Mouse (Mus musculus) MEL (cell line): ENCODE results near the gene Scn2b. TPM values are rescaled to one million over a fixed set of nuclear protein-coding genes. Genes with fewer than 3 reads are reported as not detected.

Source experiments
- DNase-seq: peaks from one replicate; pipeline ENCODE4 v3.0.0; 2011; ENCODE audit warnings: low read depth, low spot score
- H3K27ac ChIP-seq: 2 replicates; pipeline ENCODE4 v1.5.1; 2012; ENCODE audit warnings: low read depth, mild to moderate bottlenecking, control low read depth, low read length, moderate library complexity; ENCODE audit not compliant: control insufficient read depth
- H3K27me3 ChIP-seq, 2 experiments: fragments of 150-350 bp in 1 of 2; sonication (generic) in 1 of 2; 2 replicates each; pipeline ENCODE4 v1.6.1; 2012; ENCODE audit warnings: low read length in 2 of 2, mild to moderate bottlenecking in 2 of 2, improper control_type of control experiment in 1 of 2, moderate library complexity in 1 of 2; ENCODE audit not compliant: insufficient read depth in 2 of 2, control insufficient read depth in 1 of 2
- H3K36me3 ChIP-seq, 2 experiments: 2 replicates each; pipeline ENCODE4 v1.6.1; 2012 to 2014; ENCODE audit warnings: low read length in 2 of 2, improper control_type of control experiment in 1 of 2, inconsistent platforms in 1 of 2, mild to moderate bottlenecking in 1 of 2; ENCODE audit not compliant: insufficient read depth in 2 of 2, control insufficient read depth in 1 of 2
- H3K4me1 ChIP-seq, 2 experiments: fragments of 150-350 bp in 1 of 2; sonication (generic) in 1 of 2; 2 replicates each; pipeline ENCODE4 v1.6.1; 2012; ENCODE audit warnings: low read length in 2 of 2, improper control_type of control experiment in 1 of 2, mild to moderate bottlenecking in 1 of 2; ENCODE audit not compliant: insufficient read depth in 2 of 2, control insufficient read depth in 1 of 2
- H3K4me3 ChIP-seq, 2 experiments: fragments of 150-350 bp in 1 of 2; sonication (generic) in 1 of 2; 2 replicates each; pipeline ENCODE4 v1.5.1; 2012; ENCODE audit warnings: low read depth in 2 of 2, low read length in 2 of 2, mild to moderate bottlenecking in 2 of 2, moderate library complexity in 2 of 2, control low read depth in 1 of 2, improper control_type of control experiment in 1 of 2; ENCODE audit not compliant: control insufficient read depth in 1 of 2, insufficient read depth in 1 of 2
- H3K79me2 ChIP-seq: 2 replicates; pipeline ENCODE4 v1.6.1; 2012; ENCODE audit warnings: mild to moderate bottlenecking, low read length, moderate library complexity; ENCODE audit not compliant: control insufficient read depth, poor library complexity, insufficient read depth
- H3K9ac ChIP-seq: 2 replicates; pipeline ENCODE4 v1.6.1; 2012; ENCODE audit warnings: low read depth, mild to moderate bottlenecking, control low read depth, low read length, moderate library complexity; ENCODE audit not compliant: control insufficient read depth, poor library complexity, severe bottlenecking
- H3K9me3 ChIP-seq: fragments of 150-350 bp; sonication (generic); replicated peaks from 2 replicates; pipeline ENCODE4 v1.6.1; 2012; ENCODE audit warnings: mild to moderate bottlenecking, low read length, improper control_type of control experiment, moderate library complexity; ENCODE audit not compliant: insufficient read depth
- CHD1 ChIP-seq: IDR thresholded peaks from 2 replicates; pipeline ENCODE4 v1.6.1; 2012; ENCODE audit warnings: low read depth, mild to moderate bottlenecking, inconsistent platforms, low read length, improper control_type of control experiment
- CHD2 ChIP-seq: IDR thresholded peaks from 2 replicates; pipeline ENCODE4 v1.6.1; 2011; ENCODE audit warnings: low read length, improper control_type of control experiment
- CTCF ChIP-seq, 3 experiments: IDR thresholded peaks in 2 of 3; conservative IDR thresholded peaks in 1 of 3; 2 replicates each; pipeline ENCODE4 v1.5.1; 2011 to 2012; ENCODE audit warnings: low read length in 3 of 3, low read depth in 2 of 3, mild to moderate bottlenecking in 2 of 3, improper control_type of control experiment in 1 of 3, inconsistent platforms in 1 of 3, mixed read lengths in 1 of 3, moderate library complexity in 1 of 3; ENCODE audit not compliant: control insufficient read depth in 1 of 3, insufficient read depth in 1 of 3, poor library complexity in 1 of 3, severe bottlenecking in 1 of 3
- EP300 ChIP-seq, 2 experiments: IDR thresholded peaks; 2 replicates each; pipeline ENCODE4 v1.6.1; 2011; ENCODE audit warnings: improper control_type of control experiment in 2 of 2, low read length in 2 of 2, low read depth in 1 of 2, mild to moderate bottlenecking in 1 of 2
- ETS1 ChIP-seq: IDR thresholded peaks from 2 replicates; pipeline ENCODE4 v1.6.1; 2012; ENCODE audit warnings: low read depth, mild to moderate bottlenecking, inconsistent platforms, low read length, improper control_type of control experiment, moderate library complexity
- GABPA ChIP-seq: IDR thresholded peaks from 2 replicates; pipeline ENCODE4 v1.6.1; 2012; ENCODE audit warnings: low read depth, mild to moderate bottlenecking, inconsistent platforms, low read length, improper control_type of control experiment, moderate library complexity
- MAFK ChIP-seq: IDR thresholded peaks from 2 replicates; pipeline ENCODE4 v1.6.1; 2011; ENCODE audit warnings: low read depth, mild to moderate bottlenecking, low read length, improper control_type of control experiment, borderline replicate concordance
- MAZ ChIP-seq: IDR thresholded peaks from 2 replicates; pipeline ENCODE4 v1.6.1; 2012; ENCODE audit warnings: low read depth, mild to moderate bottlenecking, inconsistent platforms, low read length, improper control_type of control experiment
- NELFE ChIP-seq: IDR thresholded peaks from 2 replicates; pipeline ENCODE4 v1.6.1; 2011; ENCODE audit warnings: low read depth, low read length, improper control_type of control experiment
- NRF1 ChIP-seq: IDR thresholded peaks from 2 replicates; pipeline ENCODE4 v1.6.1; 2014; ENCODE audit warnings: low read depth, mild to moderate bottlenecking, inconsistent platforms, low read length, improper control_type of control experiment, moderate library complexity; ENCODE audit not compliant: poor library complexity, insufficient read depth, severe bottlenecking
- RCOR1 ChIP-seq: IDR thresholded peaks from 2 replicates; pipeline ENCODE4 v1.6.1; 2012; ENCODE audit warnings: low read depth, mild to moderate bottlenecking, inconsistent platforms, low read length, improper control_type of control experiment
- SIN3A ChIP-seq: IDR thresholded peaks from 2 replicates; pipeline ENCODE4 v1.6.1; 2012; ENCODE audit warnings: low read length, improper control_type of control experiment, inconsistent platforms
- TAL1 ChIP-seq: IDR thresholded peaks from 2 replicates; pipeline ENCODE4 v1.6.1; 2012; ENCODE audit warnings: mild to moderate bottlenecking, inconsistent platforms, low read length, moderate library complexity, mixed read lengths
- TBP ChIP-seq: IDR thresholded peaks from 2 replicates; pipeline ENCODE4 v1.8.0; 2011; ENCODE audit warnings: low read depth, low read length, improper control_type of control experiment
- TCF12 ChIP-seq: IDR thresholded peaks from 2 replicates; pipeline ENCODE4 v1.6.1; 2014; ENCODE audit warnings: low read depth, mild to moderate bottlenecking, inconsistent platforms, low read length, improper control_type of control experiment, moderate library complexity
- UBTF ChIP-seq: IDR thresholded peaks from 2 replicates; pipeline ENCODE4 v1.6.1; 2012; ENCODE audit warnings: low read depth, mild to moderate bottlenecking, inconsistent platforms, low read length, improper control_type of control experiment, moderate library complexity, borderline replicate concordance; ENCODE audit not compliant: insufficient read depth
- ZMIZ1 ChIP-seq: IDR thresholded peaks from 2 replicates; pipeline ENCODE4 v1.6.1; 2012; ENCODE audit warnings: low read depth, mild to moderate bottlenecking, inconsistent platforms, low read length, improper control_type of control experiment, moderate library complexity
- ZNF384 ChIP-seq: IDR thresholded peaks from 2 replicates; pipeline ENCODE4 v1.6.1; 2012; ENCODE audit warnings: low read depth, mild to moderate bottlenecking, inconsistent platforms, low read length, improper control_type of control experiment
- polyA plus RNA-seq, 2 experiments: library from polyadenylated mRNA; stranded (reverse) in 1 of 2; unstranded in 1 of 2; fragments of >175 nt in 1 of 2; fragments of >200 nt in 1 of 2; gene quantifications; 2 replicates each; pipeline versions ENCODE4 v1.2.1 to v1.2.4; 2012; ENCODE audit warnings: low replicate concordance in 2 of 2, low read depth in 1 of 2; ENCODE audit not compliant: insufficient read length in 2 of 2, insufficient read depth in 1 of 2, missing spikeins in 1 of 2
- total RNA-seq: library from RNA; depleted of rRNA; stranded (reverse); fragments of 300-350 nt; gene quantifications from 2 replicates; pipeline ENCODE4 v1.2.3, GENCODE M21; 2012; rRNA removed

Gene Scn2b
- total and polyA plus RNA-seq, 3 experiments: not detected

- H3K36me3 ChIP-seq: no peaks in the 10 kb centered on the region
- H3K27me3 ChIP-seq: no peaks in the 10 kb centered on the region; a peak in 3 of 4 replicates
- no peaks in the 10 kb centered on the region for H3K79me2 ChIP-seq
- no peak for DNase-seq
- no peak overlapping the region for H3K4me3 ChIP-seq
- H3K9me3 ChIP-seq: no peaks in the 10 kb centered on the region
- no peaks in the 10 kb centered on the region for H3K4me1 ChIP-seq
- no peak for TF ChIP-seq NRF1
- TF ChIP-seq CHD2: no peak
- TF ChIP-seq ZMIZ1: no peak
- TF ChIP-seq RCOR1: no peak
- no peak for TF ChIP-seq MAZ
- TF ChIP-seq MAFK: no peak
- no peak for TF ChIP-seq CTCF (IDR thresholded peaks at IDR 0.05 in 2 of 3, conservative IDR thresholded peaks at IDR 0.05 in 1 of 3; ENCODE audit: control insufficient read depth in 1 of 3, insufficient read depth in 1 of 3, low read depth in 2 of 3, low read length in 3 of 3, poor library complexity in 1 of 3, severe bottlenecking in 1 of 3)
- TF ChIP-seq NELFE: no peak
- no peak for TF ChIP-seq TBP
- no peak for TF ChIP-seq UBTF
- no peak for TF ChIP-seq CHD1
- TF ChIP-seq GABPA: no peak
- TF ChIP-seq TCF12: no peak
- no peak for TF ChIP-seq SIN3A
- TF ChIP-seq, all 39 proteins: peak for 0
- Histone ChIP-seq H3K9ac (no peak overlapping the region), H3K27ac (no peak overlapping the region)
Measured at GRCm38 (mm10) chr9:45173475-45173874, 55.9 kb downstream of the Scn2b start.

DNA sequence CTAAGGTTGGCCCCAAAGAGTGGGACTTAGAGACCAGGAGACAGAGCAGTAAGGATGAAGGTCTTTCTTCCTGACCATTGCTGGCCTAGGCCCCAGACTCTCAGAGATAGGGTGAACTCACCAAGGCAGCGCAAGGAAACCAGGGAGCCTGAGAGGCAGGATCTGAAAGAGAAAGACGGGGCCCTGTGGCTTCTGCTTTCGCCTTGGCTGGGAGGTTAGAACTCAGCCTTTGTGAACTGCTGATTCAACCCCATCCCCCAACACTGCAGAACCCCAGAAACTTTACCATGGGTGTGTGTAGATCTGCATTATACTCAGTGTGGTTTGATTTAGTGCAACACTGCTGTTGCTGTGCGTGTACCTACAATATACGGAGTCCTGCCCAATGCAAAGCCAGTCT, 61.7 kb downstream of the Scn2b start:
- no peak for DNase-seq
- no peak for TF ChIP-seq ETS1
- no peak for TF ChIP-seq ZNF384
- no peak for TF ChIP-seq NRF1
- TF ChIP-seq ZMIZ1: no peak
- no peak for TF ChIP-seq TAL1
- no peak for TF ChIP-seq RCOR1
- TF ChIP-seq EP300 (IDR thresholded peaks at IDR 0.05; ENCODE audit: low read depth in 1 of 2, low read length in 2 of 2): no peak
- Histone ChIP-seq H3K79me2 (no peaks in the 10 kb centered on the region), H3K9ac (no peak overlapping the region), H3K27ac (no peak overlapping the region), H3K9me3 (no peaks in the 10 kb centered on the region), H3K27me3 (peaks cover 0 to 8% of the 10 kb centered on the region in 2 experiments; a peak in 3 of 4 replicates), H3K4me1 (no peaks in the 10 kb centered on the region), H3K4me3 (no peak overlapping the region), H3K36me3 (no peaks in the 10 kb centered on the region)

Other genes starting within 250 kb of the Scn2b start
- 4.7 and 6.2 TPM in 2 replicates for gene Kmt2a, start 236.5 kb upstream of the Scn2b start, total RNA-seq
- gene Kmt2a, start 236.5 kb upstream of the Scn2b start, polyA plus RNA-seq: 10 to 100 TPM; 11.7 to 27.3 TPM
- gene Atp5l, start 197.0 kb upstream of the Scn2b start, total RNA-seq: 719 and 722 TPM in 2 replicates
- gene Atp5l, start 197.0 kb upstream of the Scn2b start, polyA plus RNA-seq: 100 to 1,000 TPM in 1 of 2 experiments, not detected in 1; 320 TPM
- gene Ube4a, start 152.2 kb upstream of the Scn2b start, total RNA-seq: 23.3 and 24.2 TPM in 2 replicates
- gene Ube4a, start 152.2 kb upstream of the Scn2b start, polyA plus RNA-seq: 10 to 100 TPM; 32.8 to 37.9 TPM
- gene Cd3g, start 137.4 kb upstream of the Scn2b start, total RNA-seq: 0.35 and 0.42 TPM in 2 replicates
- under 1 TPM in 1 of 2 experiments, not detected in 1; 0.47 TPM for gene Cd3g, start 137.4 kb upstream of the Scn2b start, polyA plus RNA-seq
- gene Cd3d, start 136.0 kb upstream of the Scn2b start, total RNA-seq: 0.10 TPM in 1 of 2 replicates, not detected in the other
- gene Cd3d, start 136.0 kb upstream of the Scn2b start, polyA plus RNA-seq: not detected
- gene Cd3e, start 108.2 kb upstream of the Scn2b start, total RNA-seq: not detected in 2 replicates
- gene Cd3e, start 108.2 kb upstream of the Scn2b start, polyA plus RNA-seq: not detected
- 0.08 and 0.16 TPM in 2 replicates for gene Mpzl2, start 78.0 kb upstream of the Scn2b start, total RNA-seq
- under 1 TPM in 1 of 2 experiments, not detected in 1; 0.39 TPM for gene Mpzl2, start 78.0 kb upstream of the Scn2b start, polyA plus RNA-seq
- not detected in 2 replicates for gene Mpzl3, start 62.6 kb upstream of the Scn2b start, total RNA-seq
- gene Mpzl3, start 62.6 kb upstream of the Scn2b start, polyA plus RNA-seq: not detected
- gene Jaml, start 38.6 kb upstream of the Scn2b start, total RNA-seq: not detected in 2 replicates
- gene Jaml, start 38.6 kb upstream of the Scn2b start, polyA plus RNA-seq: not detected
- gene Scn4b, start 20.6 kb downstream of the Scn2b start, total RNA-seq: not detected in 2 replicates
- not detected for gene Scn4b, start 20.6 kb downstream of the Scn2b start, polyA plus RNA-seq
- not detected in 2 replicates for gene BC049352, start 64.2 kb downstream of the Scn2b start, total RNA-seq
- gene BC049352, start 64.2 kb downstream of the Scn2b start, polyA plus RNA-seq: not detected
- gene Tmprss4, start 86.3 kb downstream of the Scn2b start, total RNA-seq: not detected in 2 replicates
- not detected for gene Tmprss4, start 86.3 kb downstream of the Scn2b start, polyA plus RNA-seq
- gene Il10ra, start 151.4 kb downstream of the Scn2b start, total RNA-seq: not detected in 2 replicates
- not detected for gene Il10ra, start 151.4 kb downstream of the Scn2b start, polyA plus RNA-seq
- not detected in 2 replicates for gene Tmprss13, start 201.3 kb downstream of the Scn2b start, total RNA-seq
- not detected for gene Tmprss13, start 201.3 kb downstream of the Scn2b start, polyA plus RNA-seq